Mouse (Mus musculus): ENCODE measurements around the gene Ifrd1.

DNA sequence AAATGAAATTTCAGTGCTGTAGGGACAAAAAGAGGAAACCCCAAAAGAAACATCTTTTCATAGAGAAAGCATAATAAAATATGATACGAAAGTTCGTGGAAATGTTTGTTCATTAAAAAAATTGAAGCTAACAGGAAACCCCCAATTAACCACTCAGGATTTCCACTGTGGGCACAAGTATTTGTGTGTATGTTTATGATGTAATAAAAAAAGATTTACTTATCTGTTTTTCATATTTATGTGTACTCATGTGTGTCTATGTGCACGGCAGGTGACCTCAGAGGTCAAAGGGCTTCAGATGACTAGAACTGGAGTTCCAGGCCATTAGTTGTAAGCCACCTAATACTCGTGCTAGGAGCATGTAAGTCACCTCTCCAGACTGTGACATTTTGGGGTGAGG is 24.4 kb upstream of the Ifrd1 start:
- TF ChIP-seq CTCF (IDR thresholded peaks at IDR 0.05) = no peak
- no peak for TF ChIP-seq EP300 (IDR thresholded peaks at IDR 0.05)

Data from lung, postnatal 0 days (tissue).